Mouse (Mus musculus) gastrocnemius, postnatal 14 days (tissue): ENCODE measurements around the gene Ralgps1. TPM values are rescaled to one million over a fixed set of nuclear protein-coding genes. Genes with fewer than 3 reads are reported as not detected.

Experiments
- DNase-seq: peaks from one replicate; pipeline ENCODE4 v3.0.0; 2021; ENCODE audit warnings: mixed read lengths
- intact Hi-C: fragments of 180-260 bp; cut with DNase I; formaldehyde crosslinking; loops from one replicate; pipeline ENCODE4 v1.15.1; 2025; ENCODE audit warnings: low total_unique reads
- long read RNA-seq, 2 experiments: library from polyadenylated mRNA; stranded (forward); transcript quantifications; one replicate each; pipeline ENCODE4 v2.0.0; 2021
- total RNA-seq, 2 experiments: library from RNA; stranded (reverse); gene quantifications; 2 replicates each; pipeline ENCODE4 v1.2.3; 2021

Gene Ralgps1
- total RNA-seq = 1 to 10 TPM; 2.7 to 3.3 TPM
- long read RNA-seq, experiment 1, full-length matches to known transcripts = 1 of 3 reads
- long read RNA-seq, experiment 1, partial matches to known transcripts = 0 of 3 reads
- long read RNA-seq, experiment 1, other reads (novel, unspliced or antisense) = 2 of 3 reads
- long read RNA-seq, experiment 2, full-length matches to known transcripts = 1 of 1 reads
- long read RNA-seq, experiment 2, partial matches to known transcripts = 0 of 1 reads
- long read RNA-seq, experiment 2, other reads (novel, unspliced or antisense) = 0 of 1 reads

- intact Hi-C loops = no loop called here
Measured at GRCm38 (mm10) chr2:33370777-33371647, at the start of gene Ralgps1. Gene Ralgps1 (minus strand): TSS chr2:33371486.

GRCm38 (mm10) chr2:33417454-33417853 is 46.2 kb upstream of the Ralgps1 start:
- DNase-seq = no peak

More at GRCm38 (mm10) chr2:33370777-33371647, at the start of gene Ralgps1:
- peak; percentile 97 for DNase-seq

GRCm38 (mm10) chr2:33414019-33414418 is 42.7 kb upstream of the Ralgps1 start:
- intact Hi-C loops = no loop called here
- DNase-seq = no peak

More at GRCm38 (mm10) chr2:33417454-33417853, 46.2 kb upstream of the Ralgps1 start:
- intact Hi-C loops = no loop called here

- peak; percentile 23 for DNase-seq
- intact Hi-C loops = no loop called here
Measured at GRCm38 (mm10) chr2:33412111-33412510, 40.8 kb upstream of the Ralgps1 start.

GRCm38 (mm10) chr2:33403511-33404003 is 32.3 kb upstream of the Ralgps1 start:
- intact Hi-C loops = loop anchor here (5.0 kb wide), 1 partner anchor 246 kb away; no protein-coding TSS in a partner anchor

GRCm38 (mm10) chr2:33402638-33403037 is 31.4 kb upstream of the Ralgps1 start:
- intact Hi-C loops = loop anchor here (5.0 kb wide), 1 partner anchor 245 kb away; no protein-coding TSS in a partner anchor
- no peak for DNase-seq

More at GRCm38 (mm10) chr2:33403511-33404003, 32.3 kb upstream of the Ralgps1 start:
- no peak for DNase-seq

- DNase-seq = peak; percentile 74
- intact Hi-C loops = loop anchor here (5.0 kb wide), 1 partner anchor 245 kb away; no protein-coding TSS in a partner anchor
Measured at GRCm38 (mm10) chr2:33402236-33402635, 30.9 kb upstream of the Ralgps1 start.

- DNase-seq = no peak
- intact Hi-C loops = loop anchor here (5.0 kb wide), 1 partner anchor 244 kb away; no protein-coding TSS in a partner anchor
Measured at GRCm38 (mm10) chr2:33401217-33401616, 29.9 kb upstream of the Ralgps1 start.

- no peak for DNase-seq
- intact Hi-C loops = loop anchor here (5.0 kb wide), 1 partner anchor 243 kb away; no protein-coding TSS in a partner anchor
Measured at GRCm38 (mm10) chr2:33400541-33400940, 29.3 kb upstream of the Ralgps1 start.

GRCm38 (mm10) chr2:33399091-33399490 is 27.8 kb upstream of the Ralgps1 start:
- DNase-seq = no peak

GRCm38 (mm10) chr2:33397036-33397435 is 25.8 kb upstream of the Ralgps1 start:
- intact Hi-C loops = no loop called here
- DNase-seq = no peak

More at GRCm38 (mm10) chr2:33399091-33399490, 27.8 kb upstream of the Ralgps1 start:
- intact Hi-C loops = no loop called here

GRCm38 (mm10) chr2:33395053-33395452 is 23.8 kb upstream of the Ralgps1 start:
- intact Hi-C loops = no loop called here
- no peak for DNase-seq

GRCm38 (mm10) chr2:33393951-33394635 is 22.8 kb upstream of the Ralgps1 start:
- DNase-seq = no peak
- intact Hi-C loops = no loop called here

- intact Hi-C loops = no loop called here
- DNase-seq = no peak
Measured at GRCm38 (mm10) chr2:33393021-33393420, 21.7 kb upstream of the Ralgps1 start.

- intact Hi-C loops = no loop called here
Measured at GRCm38 (mm10) chr2:33371648-33372408, 542 bp upstream of the Ralgps1 start.

GRCm38 (mm10) chr2:33370276-33370776 is 960 bp downstream of the Ralgps1 start:
- intact Hi-C loops = no loop called here

More at GRCm38 (mm10) chr2:33371648-33372408, 542 bp upstream of the Ralgps1 start:
- no peak for DNase-seq

GRCm38 (mm10) chr2:33369453-33369852 is 1.8 kb downstream of the Ralgps1 start:
- DNase-seq = no peak
- intact Hi-C loops = no loop called here

More at GRCm38 (mm10) chr2:33370276-33370776, 960 bp downstream of the Ralgps1 start:
- no peak for DNase-seq

- intact Hi-C loops = no loop called here
- DNase-seq = no peak
Measured at GRCm38 (mm10) chr2:33368486-33368885, 2.8 kb downstream of the Ralgps1 start.
